Mouse (Mus musculus) limb, embryonic 12.5 days (tissue): ENCODE measurements at regions not wholly inside any gene's neighbourhood (a gene's known extent, or its start where the extent isn't known, plus 50 kb on each side); places are given as distances from the start of the nearest gene placed in this dataset. TPM values are rescaled to one million over a fixed set of nuclear protein-coding genes. Genes with fewer than 3 reads are reported as not detected.

Experiments
- ATAC-seq: fragments of 200-750 bp; cut with Nextera tagmentation; 2 replicates; pipeline ENCODE4 v1.8.0; 2017; ENCODE audit warnings: low read depth, moderate TSS enrichment; ENCODE audit not compliant: insufficient number of reproducible peaks, insufficient read depth, low FRiP score, low TSS enrichment
- H3K27ac ChIP-seq: fragments of 300-500 bp; sonication (generic); 2 replicates; pipeline ENCODE4 v1.5.1; 2016; ENCODE audit warnings: mild to moderate bottlenecking, moderate library complexity
- H3K27me3 ChIP-seq: fragments of 300-500 bp; sonication (generic); 2 replicates; pipeline ENCODE4 v1.6.1; 2016; ENCODE audit warnings: mild to moderate bottlenecking, moderate library complexity
- H3K36me3 ChIP-seq: fragments of 300-500 bp; sonication (generic); 2 replicates; pipeline ENCODE4 v1.6.1; 2016; ENCODE audit warnings: mild to moderate bottlenecking, moderate library complexity
- H3K4me1 ChIP-seq: fragments of 300-500 bp; sonication (generic); replicated peaks from 2 replicates; pipeline ENCODE4 v1.6.1; 2016
- H3K4me2 ChIP-seq: fragments of 300-500 bp; sonication (generic); 2 replicates; pipeline ENCODE4 v1.6.1; 2016; ENCODE audit warnings: mild to moderate bottlenecking, moderate library complexity
- H3K4me3 ChIP-seq: fragments of 300-500 bp; sonication (generic); replicated peaks from 2 replicates; pipeline ENCODE4 v1.5.1; 2016; ENCODE audit warnings: mild to moderate bottlenecking
- H3K9ac ChIP-seq: fragments of 300-500 bp; sonication (generic); replicated peaks from 2 replicates; pipeline ENCODE4 v1.6.1; 2016; ENCODE audit warnings: mild to moderate bottlenecking, moderate library complexity
- H3K9me3 ChIP-seq: fragments of 300-500 bp; sonication (generic); 2 replicates; pipeline ENCODE4 v1.6.1; 2016; ENCODE audit warnings: mild to moderate bottlenecking, moderate library complexity
- WGBS: fragments of 180-500 bp; shearing (Covaris S2); methylation state at CpG from one replicate; pipeline ENCODE4 v1.1.7; 2016; 5-methylcytosine and 5-hydroxymethylcytosine counted together
- microRNA-seq: library from miRNA; unstranded; fragments of <30 nt; microRNA quantifications from one replicate; pipeline ENCODE4, GENCODE M21; 2017

GRCm38 (mm10) chr16:50673339-50673738 lies 82.4 kb upstream of the Ccdc54 start:
- no peak overlapping the region for H3K4me2 ChIP-seq
- H3K9me3 ChIP-seq, result no peaks in the 10 kb centered on the region
- H3K9ac ChIP-seq, result no peak overlapping the region
- no peak for ATAC-seq
- no peak overlapping the region for H3K27ac ChIP-seq
- no peaks in the 10 kb centered on the region for H3K36me3 ChIP-seq
- no peak overlapping the region for H3K4me3 ChIP-seq
- no peaks in the 10 kb centered on the region for H3K4me1 ChIP-seq
- H3K27me3 ChIP-seq, result no peaks in the 10 kb centered on the region
- 81% methylated on average over 5 of the region's 5 CpGs for WGBS

GRCm38 (mm10) chr16:50672713-50673112 lies 81.8 kb upstream of the Ccdc54 start:
- no peaks in the 10 kb centered on the region for H3K27me3 ChIP-seq
- ATAC-seq, result no peak
- no peak overlapping the region for H3K9ac ChIP-seq
- WGBS, result 73% methylated on average over 5 of the region's 5 CpGs
- no peak overlapping the region for H3K4me3 ChIP-seq
- H3K4me2 ChIP-seq, result no peak overlapping the region
- no peak overlapping the region for H3K27ac ChIP-seq
- H3K9me3 ChIP-seq, result no peaks in the 10 kb centered on the region
- H3K36me3 ChIP-seq, result no peaks in the 10 kb centered on the region
- H3K4me1 ChIP-seq, result no peaks in the 10 kb centered on the region

GRCm38 (mm10) chr16:50671170-50671569 lies 80.2 kb upstream of the Ccdc54 start:
- Histone ChIP-seq H3K9ac (no peak overlapping the region), H3K4me1 (no peaks in the 10 kb centered on the region), H3K36me3 (no peaks in the 10 kb centered on the region), H3K4me2 (no peak overlapping the region), H3K27me3 (no peaks in the 10 kb centered on the region), H3K4me3 (no peak overlapping the region), H3K9me3 (no peaks in the 10 kb centered on the region), H3K27ac (no peak overlapping the region)
- no peak for ATAC-seq
- WGBS, result 89% methylated on average over 5 of the region's 5 CpGs

- WGBS, result 61% methylated on average over 2 of the region's 2 CpGs
- Histone ChIP-seq H3K4me3 (no peak overlapping the region), H3K27ac (no peak overlapping the region), H3K9ac (no peak overlapping the region), H3K36me3 (no peaks in the 10 kb centered on the region), H3K4me1 (no peaks in the 10 kb centered on the region), H3K9me3 (no peaks in the 10 kb centered on the region), H3K27me3 (no peaks in the 10 kb centered on the region), H3K4me2 (no peak overlapping the region)
- ATAC-seq, result no peak
These were observed 73.3 kb upstream of the Ccdc54 start for GRCm38 (mm10) chr16:50664240-50664639.

Small RNA genes in the stretch of these regions (microRNA-seq; reads per million reads assigned to microRNA genes)
- gene Mir6363, result not detected
